ENCODE assay signal across 8 mouse cellular contexts in the genomic region with DNA sequence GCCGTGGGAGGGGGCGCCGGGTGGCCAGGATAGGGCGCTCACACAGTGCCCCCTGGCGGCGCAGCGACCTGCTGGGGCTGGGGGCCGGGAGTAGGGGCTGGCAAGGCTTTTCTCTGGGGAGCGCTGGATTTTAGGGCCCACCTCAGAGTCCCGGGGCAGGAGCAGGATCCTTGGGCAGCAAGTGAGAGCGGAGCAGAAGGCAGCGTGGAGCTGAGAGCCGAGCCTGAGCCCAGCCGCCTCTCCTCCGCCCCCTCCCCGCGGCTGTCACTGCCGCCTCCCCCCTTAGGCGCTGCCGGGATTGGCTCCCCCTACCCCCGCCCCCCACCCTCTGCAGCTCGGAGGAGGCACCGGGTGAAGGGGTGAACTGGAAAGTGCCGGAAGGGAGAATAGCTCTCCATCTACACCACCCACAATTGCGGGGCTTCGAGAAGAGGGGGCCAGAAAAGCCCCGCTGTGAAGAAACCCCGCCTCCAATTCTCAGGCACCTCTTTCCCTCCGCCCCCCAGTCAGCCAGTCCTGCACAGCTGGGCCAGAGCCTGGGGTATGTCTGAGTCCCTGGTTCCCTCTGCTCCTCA. TPM values are rescaled to one million over a fixed set of nuclear protein-coding genes. Genes with fewer than 3 reads are reported as not detected.
DNase-seq lines count a peak whose midpoint lies in the region; ATAC-seq and TF ChIP-seq lines count a peak whose summit lies in the region.

TSS of gene Kcnip2 (minus strand) at position 231 of the 575 bp plus-strand sequence.

- peak within 1 kb of the TSS; percentile 79 for H3K9ac ChIP-seq in heart, adult 2 months (ENCODE audit: low read depth, low read length)
- peak within 1 kb of the TSS; percentile 55 for H3K9ac ChIP-seq in limb, embryonic 13.5 days
- H3K9ac ChIP-seq in neural tube, embryonic 13.5 days = peak within 1 kb of the TSS; percentile 67

- peak; percentile 45; the same call in 1 of the 2 replicates for ATAC-seq in limb, embryonic 13.5 days (ENCODE audit: low FRiP score, low read depth)
- ATAC-seq in neural tube, embryonic 13.5 days (ENCODE audit: low read depth) = peak; percentile 54; the same call in 1 of the 2 replicates

- intact Hi-C loops in heart, adult 2 months (cut with DNase I) = no loop called here

- H3K4me3 ChIP-seq in heart, adult 2 months = peak within 1 kb of the TSS; percentile 52
- no peak within 1 kb of the TSS for H3K4me3 ChIP-seq in kidney, adult 2 months (ENCODE audit: insufficient read depth, low read depth, low read length)
- peak within 1 kb of the TSS; percentile 44 for H3K4me3 ChIP-seq in limb, embryonic 13.5 days
- H3K4me3 ChIP-seq in neural tube, embryonic 13.5 days = peak within 1 kb of the TSS; percentile 39

- peak; percentile 61; the same call in 1 of the 2 replicates for TF ChIP-seq POLR2A in heart, adult 2 months (IDR thresholded peaks at IDR 0.05; ENCODE audit: insufficient read depth, low read depth, low read length)
- no peak for TF ChIP-seq POLR2A in kidney, adult 2 months (IDR thresholded peaks at IDR 0.05; ENCODE audit: low read depth, low read length)

- 2% methylated on average over 28 of the region's 29 CpGs for WGBS in heart, adult 2 months
- WGBS in kidney, adult 2 months = 3% methylated on average over 29 of the region's 29 CpGs
- WGBS in limb, embryonic 13.5 days = under 1% methylated on average over 22 of the region's 29 CpGs
- under 1% methylated on average over 29 of the region's 29 CpGs for WGBS in neural tube, embryonic 13.5 days

- DNase-seq in B cell, adult 2 months = peak; percentile 26 to 41
- DNase-seq in T-cell, adult 2 months (ENCODE audit: low spot score) = peak; percentile 31
- peak; percentile 44 to 64 for DNase-seq in heart, adult 2 months
- DNase-seq in kidney, adult 2 months = no peak
- peak; percentile 75 for DNase-seq in yolk sac, embryonic 10.5 days (ENCODE audit: low spot score)
- no peak for DNase-seq in ovary, postnatal 10 days (ENCODE audit: low spot score)

- peak within 1 kb of the TSS; percentile 79 for H3K27ac ChIP-seq in heart, adult 2 months
- peak within 1 kb of the TSS; percentile 42 for H3K27ac ChIP-seq in kidney, adult 2 months (ENCODE audit: insufficient read depth, low read depth, low read length)
- H3K27ac ChIP-seq in limb, embryonic 13.5 days = no peak within 1 kb of the TSS
- peak within 1 kb of the TSS; percentile 20; the same call in 1 of the 2 replicates for H3K27ac ChIP-seq in neural tube, embryonic 13.5 days (replicated peaks)

- peak; percentile 73 for TF ChIP-seq CTCF in heart, adult 2 months (IDR thresholded peaks at IDR 0.05)
- no peak for TF ChIP-seq CTCF in kidney, adult 2 months (conservative IDR thresholded peaks at IDR 0.05; ENCODE audit: insufficient read depth, insufficient read length, low read depth, low read length)

- H3K36me3 ChIP-seq in heart, adult 2 months (ENCODE audit: control insufficient read depth, insufficient read depth, low read length) = no peaks in the 10 kb centered on the region
- no peaks in the 10 kb centered on the region for H3K36me3 ChIP-seq in kidney, adult 2 months (ENCODE audit: control insufficient read depth, insufficient read depth, low read length)
- peaks cover 20% of the 10 kb centered on the region for H3K36me3 ChIP-seq in limb, embryonic 13.5 days
- H3K36me3 ChIP-seq in neural tube, embryonic 13.5 days = peaks cover 7% of the 10 kb centered on the region; the same call in 1 of the 2 replicates

- peaks cover 3% of the 10 kb centered on the region; the same call in 1 of the 2 replicates for H3K4me1 ChIP-seq in heart, adult 2 months (ENCODE audit: control insufficient read depth, insufficient read depth, low read length)
- peaks cover 16% of the 10 kb centered on the region; the same call in 1 of the 2 replicates for H3K4me1 ChIP-seq in kidney, adult 2 months (ENCODE audit: control insufficient read depth, insufficient read depth, low read length)
- peaks cover 41% of the 10 kb centered on the region for H3K4me1 ChIP-seq in limb, embryonic 13.5 days
- peaks cover 54% of the 10 kb centered on the region for H3K4me1 ChIP-seq in neural tube, embryonic 13.5 days (replicated peaks)

- no peaks in the 10 kb centered on the region for H3K79me2 ChIP-seq in heart, adult 2 months (replicated peaks; ENCODE audit: control insufficient read depth, insufficient read depth, low read length)

- H3K4me2 ChIP-seq in limb, embryonic 13.5 days (replicated peaks) = peak within 1 kb of the TSS; percentile 81
- peak within 1 kb of the TSS; percentile 78 for H3K4me2 ChIP-seq in neural tube, embryonic 13.5 days

- H3K9me3 ChIP-seq in limb, embryonic 13.5 days = no peaks in the 10 kb centered on the region
- no peaks in the 10 kb centered on the region for H3K9me3 ChIP-seq in neural tube, embryonic 13.5 days

- TF ChIP-seq EP300 in heart, adult 2 months (IDR thresholded peaks at IDR 0.05; ENCODE audit: insufficient read depth, low read depth, low read length) = no peak

- no peaks in the 10 kb centered on the region for H3K27me3 ChIP-seq in heart, adult 2 months (ENCODE audit: control insufficient read depth, insufficient read depth, low read length)
- no peaks in the 10 kb centered on the region for H3K27me3 ChIP-seq in kidney, adult 2 months (replicated peaks; ENCODE audit: control insufficient read depth, insufficient read depth, low read length)
- H3K27me3 ChIP-seq in limb, embryonic 13.5 days = peaks cover 54% of the 10 kb centered on the region
- H3K27me3 ChIP-seq in neural tube, embryonic 13.5 days = peaks cover 9% of the 10 kb centered on the region; the same call in 1 of the 2 replicates

RNA-seq across cellular contexts. Expression of gene Kcnip2, which starts in this region (rescaled TPM):
- 100 to 1,000 TPM; 174 to 203 TPM for total RNA-seq in heart, adult 2 months (2021)
- polyA plus RNA-seq in heart, adult 2 months (2012; rRNA removed) = 216 and 276 TPM in 2 replicates
- 9.2 and 9.4 TPM in 2 replicates for polyA plus RNA-seq in kidney, adult 2 months (2012; rRNA removed)
- polyA plus RNA-seq in limb, embryonic 13.5 days (2015; fragmentation: Nextera tagmentation; extraction: Ambion mirVana) = 0.55 and 0.70 TPM in 2 replicates
- 8.3 and 8.4 TPM in 2 replicates for polyA plus RNA-seq in neural tube, embryonic 13.5 days (2015; fragmentation: Nextera tagmentation; extraction: Ambion mirVana)

Comparison
In these comparisons a context has a peak if more than half of its experiments do, and no peak if none do; other contexts are left out.
1. RNA of gene Kcnip2 (polyA plus RNA-seq): 216 to 276 TPM in heart, adult 2 months; 9.2 to 9.4 TPM in kidney, adult 2 months, 8.3 to 8.4 TPM in neural tube, embryonic 13.5 days and 0.55 to 0.70 TPM in limb, embryonic 13.5 days; every median in the first group is over 10 times any median in the second.
2. Peak in ATAC-seq, H3K4me3 ChIP-seq, H3K9ac ChIP-seq and H3K4me2 ChIP-seq in limb, embryonic 13.5 days; RNA of the gene not detected or under 1 TPM.
3. DNase-seq: peak in B cell, adult 2 months (2 of 2), T-cell, adult 2 months (single experiment), heart, adult 2 months (2 of 2) and yolk sac, embryonic 10.5 days (single experiment); none in kidney, adult 2 months (single experiment) and ovary, postnatal 10 days (single experiment).
4. Peak in every context shown above with its lines, with median percentiles within 50 percentile points of each other: H3K9ac ChIP-seq.